Mouse (Mus musculus): Measurements from ENCODE around the gene Il4ra. TPM values are rescaled to one million over a fixed set of nuclear protein-coding genes. Genes with fewer than 3 reads are reported as not detected.

Il4ra gene
- total and polyA plus RNA-seq, 3 experiments: 49.6 to 142 (median 114) TPM

Other genes starting within 250 kb of the Il4ra start
- 1 to 10 TPM; 3.2 to 4.7 TPM for gene Kdm8, start 107.4 kb upstream of the Il4ra start, total RNA-seq (2021)
- gene Kdm8, start 107.4 kb upstream of the Il4ra start, polyA plus RNA-seq (2012; rRNA removed): 3.9 and 4.2 TPM in 2 replicates
- 10 to 100 TPM; 35.0 to 50.0 TPM for gene Nsmce1, start 60.5 kb upstream of the Il4ra start, total RNA-seq (2021)
- 46.7 and 50.8 TPM in 2 replicates for gene Nsmce1, start 60.5 kb upstream of the Il4ra start, polyA plus RNA-seq (2012; rRNA removed)
- under 1 TPM; 0.52 to 0.76 TPM for gene Il21r, start 51.3 kb downstream of the Il4ra start, total RNA-seq (2021)
- 1.9 and 2.4 TPM in 2 replicates for gene Il21r, start 51.3 kb downstream of the Il4ra start, polyA plus RNA-seq (2012; rRNA removed)
- 10 to 100 TPM; 61.4 to 65.6 TPM for gene Gtf3c1, start 155.7 kb downstream of the Il4ra start, total RNA-seq (2021)
- gene Gtf3c1, start 155.7 kb downstream of the Il4ra start, polyA plus RNA-seq (2012; rRNA removed): 69.0 and 79.4 TPM in 2 replicates
- gene D430042O09Rik, start 155.8 kb downstream of the Il4ra start, total RNA-seq (2021): 10 to 100 TPM; 26.7 to 28.9 TPM
- gene D430042O09Rik, start 155.8 kb downstream of the Il4ra start, polyA plus RNA-seq (2012; rRNA removed): 12.8 and 14.6 TPM in 2 replicates